In the genomic region with DNA sequence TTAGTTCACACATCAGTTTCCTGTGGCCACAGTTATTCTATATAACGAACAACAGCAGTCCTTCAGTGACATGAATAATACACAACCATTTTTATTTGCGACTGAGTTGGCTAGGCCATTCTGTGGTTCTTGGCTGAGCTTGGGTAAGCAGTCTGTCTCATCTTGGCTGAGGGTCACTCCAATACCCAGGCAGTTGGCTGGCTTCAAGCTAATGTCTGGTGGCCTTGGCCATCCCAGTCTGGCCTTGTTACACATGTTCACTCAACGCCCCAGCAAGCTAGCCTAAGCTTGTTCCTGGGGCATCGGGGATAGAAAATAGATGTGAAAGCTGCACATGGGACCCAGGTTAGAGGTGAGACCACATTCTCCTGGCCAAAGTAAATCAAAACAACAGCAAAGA, we compare ENCODE assay signal across 9 mouse cellular contexts.
"Had no signal": no experiment of that assay in that cellular context is flagged by ENCODE, and none has a peak within 500 bp of the region (broad histone marks: within the 10 kb centered on the region; RNA-seq: fewer than 3 reads in every experiment).

No protein-coding gene starts in this region.

- DNase-seq: kidney, adult 18-20 months; kidney, postnatal 10 days; kidney, postnatal 4 days; left cerebral cortex, postnatal 4 days; lung, adult 18-20 months; lung, postnatal 36 days; midbrain, embryonic 14.5 days; thymus, adult 2 months; thymus, postnatal 25 days had no signal
